Mouse (Mus musculus): ENCODE measurements at regions not wholly inside any gene's neighbourhood (a gene's known extent, or its start where the extent isn't known, plus 50 kb on each side); places are given as distances from the start of the nearest gene placed in this dataset.

- TF ChIP-seq POLR2A (IDR thresholded peaks at IDR 0.05; ENCODE audit: extremely low read depth, insufficient read depth, low read length) = no peak
- no peak for TF ChIP-seq CTCF (IDR thresholded peaks at IDR 0.05; ENCODE audit: extremely low read depth, insufficient read depth, low read length)
These were observed 63.1 kb upstream of the Kdm7a start for GRCm38 (mm10) chr6:39269706-39270105.

All from cortical plate, adult 2 months (tissue).